Mouse (Mus musculus) lung, postnatal 0 days (tissue): Measurements from ENCODE around the gene Keap1. TPM values are rescaled to one million over a fixed set of nuclear protein-coding genes. Genes with fewer than 3 reads are reported as not detected.

Experiments used
- ATAC-seq: fragments of 200-750 bp; cut with Nextera tagmentation; 2 replicates; pipeline ENCODE4 v1.8.0; 2017; ENCODE audit warnings: moderate library complexity
- DNase-seq: peaks from one replicate; pipeline ENCODE4 v3.0.0-alpha.2; 2016; ENCODE audit warnings: low spot score
- H3K27ac ChIP-seq: fragments of 300-500 bp; sonication (generic); 2 replicates; pipeline ENCODE4 v1.5.1; 2014; ENCODE audit warnings: antibody characterized with exemption, mild to moderate bottlenecking, low read length, mixed read lengths
- H3K27me3 ChIP-seq: fragments of 300-500 bp; sonication (generic); replicated peaks from 2 replicates; pipeline ENCODE4 v1.6.1; 2014; ENCODE audit warnings: low read length, mixed read lengths; ENCODE audit not compliant: insufficient read depth
- H3K36me3 ChIP-seq: fragments of 300-500 bp; sonication (generic); 2 replicates; pipeline ENCODE4 v1.6.1; 2014; ENCODE audit warnings: low read length, mixed read lengths; ENCODE audit not compliant: insufficient read depth
- H3K4me1 ChIP-seq: fragments of 300-500 bp; sonication (generic); 2 replicates; pipeline ENCODE4 v1.6.1; 2014; ENCODE audit warnings: antibody characterized with exemption, low read depth, low read length, mixed read lengths; ENCODE audit not compliant: insufficient read depth
- H3K4me2 ChIP-seq: fragments of 300-500 bp; sonication (generic); replicated peaks from 2 replicates; pipeline ENCODE4 v1.6.1; 2014; ENCODE audit warnings: low read depth, mild to moderate bottlenecking, low read length, moderate library complexity, mixed read lengths
- H3K4me3 ChIP-seq: fragments of 300-500 bp; sonication (generic); 2 replicates; pipeline ENCODE4 v1.5.1; 2014; ENCODE audit warnings: low read depth, low read length
- H3K9ac ChIP-seq: fragments of 300-500 bp; sonication (generic); replicated peaks from 2 replicates; pipeline ENCODE4 v1.6.1; 2014; ENCODE audit warnings: low read depth, mild to moderate bottlenecking
- H3K9me3 ChIP-seq: fragments of 300-500 bp; sonication (generic); 2 replicates; pipeline ENCODE4 v1.6.1; 2016; ENCODE audit warnings: low read length, mixed read lengths
- CTCF ChIP-seq: IDR thresholded peaks from 2 replicates; pipeline ENCODE4 v1.5.1; 2016; ENCODE audit warnings: antibody characterized with exemption, mild to moderate bottlenecking
- EP300 ChIP-seq: IDR thresholded peaks from 2 replicates; pipeline ENCODE4 v1.6.1; 2016; ENCODE audit warnings: antibody characterized with exemption, mild to moderate bottlenecking, control low read depth
- WGBS: fragments of 180-500 bp; shearing (Covaris S2); extraction: QIAGEN DNeasy Blood & Tissue Kit; methylation state at CpG from one replicate; pipeline ENCODE4 v1.1.7; 2014; 5-methylcytosine and 5-hydroxymethylcytosine counted together
- polyA plus RNA-seq: library from polyadenylated mRNA; unstranded; fragments of >200 nt; fragmentation: Nextera tagmentation; extraction: Ambion mirVana; gene quantifications from 2 replicates; pipeline ENCODE4 v1.2.1, GENCODE M21; 2015

Keap1 gene
- polyA plus RNA-seq, 1 experiment from 2014 or later, result 44.7 TPM

DNA sequence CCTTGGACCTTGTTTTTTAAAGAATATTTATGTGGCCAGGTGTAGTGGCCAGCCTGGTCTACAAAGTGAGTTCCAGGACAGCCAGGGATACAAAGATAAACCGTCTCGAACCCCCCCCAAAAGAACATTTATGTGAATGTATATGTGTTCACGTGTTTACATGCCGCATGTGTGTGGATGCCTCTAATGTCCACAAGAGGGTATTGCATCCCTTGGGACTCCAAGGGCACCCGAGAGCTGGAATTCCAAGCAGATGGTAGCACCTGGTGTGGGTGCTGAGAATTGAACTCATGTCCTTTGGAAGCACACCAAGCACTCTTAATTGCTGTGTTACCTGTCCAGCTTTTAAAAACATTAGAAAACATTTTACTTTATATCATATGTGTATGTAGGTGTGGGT is 44.4 kb upstream of the Keap1 start:
- Histone ChIP-seq H3K27me3 (no peaks in the 10 kb centered on the region), H3K4me1 (peaks cover 14% of the 10 kb centered on the region), H3K36me3 (peaks cover 3% of the 10 kb centered on the region; the same call in 1 of the 2 replicates), H3K4me3 (no peak overlapping the region), H3K9ac (no peak overlapping the region), H3K4me2 (no peak overlapping the region), H3K9me3 (no peaks in the 10 kb centered on the region), H3K27ac (no peak overlapping the region)
- ATAC-seq (no peak), DNase-seq (no peak)
- 90% methylated on average over 5 of the region's 5 CpGs for WGBS
- peak; percentile 40 for TF ChIP-seq CTCF
- TF ChIP-seq EP300, result no peak

DNA sequence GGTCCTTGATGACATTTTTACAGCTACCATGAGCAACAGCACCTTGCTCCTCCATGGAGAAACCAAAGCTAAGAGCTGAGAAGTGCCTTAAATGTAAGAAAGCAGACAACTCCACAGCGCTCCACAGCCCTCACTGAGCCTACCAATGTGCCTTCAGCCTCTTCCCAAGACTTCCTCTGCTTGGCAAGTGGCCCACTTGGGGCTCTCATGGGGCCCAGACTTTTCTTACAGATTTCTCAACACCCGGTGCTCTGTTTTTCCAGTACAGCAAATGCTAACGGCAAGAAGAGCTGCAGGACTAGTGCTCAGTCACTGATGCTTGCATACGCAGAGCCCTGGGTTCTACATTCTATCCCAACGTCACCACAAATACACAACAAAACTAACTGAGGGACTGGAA is 38.6 kb upstream of the Keap1 start:
- H3K27me3 ChIP-seq, result no peaks in the 10 kb centered on the region
- H3K36me3 ChIP-seq, result peaks cover 30% of the 10 kb centered on the region
- 75% methylated on average over 5 of the region's 5 CpGs for WGBS

DNA sequence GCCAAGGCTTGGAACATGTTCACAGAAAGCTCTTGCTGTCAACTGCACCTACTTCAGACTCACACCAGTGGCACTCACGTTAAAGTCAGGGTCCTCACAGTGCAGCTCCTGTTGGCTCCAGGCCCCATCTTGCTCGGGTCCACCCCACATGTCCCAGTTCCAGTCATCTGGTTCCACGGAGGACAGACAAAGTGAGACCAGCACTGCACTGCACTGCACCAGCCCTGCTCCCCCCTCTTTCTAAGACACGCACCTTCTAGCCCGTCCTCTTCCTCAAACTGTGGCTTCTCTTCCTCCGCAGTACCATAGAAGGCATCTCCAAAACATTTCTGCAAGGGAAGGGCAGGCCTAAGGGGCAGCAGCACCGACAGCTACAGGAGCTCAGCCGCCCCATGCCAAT is 37.1 kb upstream of the Keap1 start:
- no peak overlapping the region for H3K4me3 ChIP-seq
- DNase-seq, result no peak
- WGBS, result 81% methylated on average over 8 of the region's 8 CpGs

More for the DNA sequence above, 38.6 kb upstream of the Keap1 start:
- Histone ChIP-seq H3K9me3 (no peaks in the 10 kb centered on the region), H3K4me2 (no peak overlapping the region), H3K9ac (no peak overlapping the region), H3K4me3 (no peak overlapping the region), H3K27ac (no peak overlapping the region), H3K4me1 (no peaks in the 10 kb centered on the region)
- DNase-seq (no peak), ATAC-seq (no peak)
- no peak for TF ChIP-seq EP300
- no peak for TF ChIP-seq CTCF

DNA sequence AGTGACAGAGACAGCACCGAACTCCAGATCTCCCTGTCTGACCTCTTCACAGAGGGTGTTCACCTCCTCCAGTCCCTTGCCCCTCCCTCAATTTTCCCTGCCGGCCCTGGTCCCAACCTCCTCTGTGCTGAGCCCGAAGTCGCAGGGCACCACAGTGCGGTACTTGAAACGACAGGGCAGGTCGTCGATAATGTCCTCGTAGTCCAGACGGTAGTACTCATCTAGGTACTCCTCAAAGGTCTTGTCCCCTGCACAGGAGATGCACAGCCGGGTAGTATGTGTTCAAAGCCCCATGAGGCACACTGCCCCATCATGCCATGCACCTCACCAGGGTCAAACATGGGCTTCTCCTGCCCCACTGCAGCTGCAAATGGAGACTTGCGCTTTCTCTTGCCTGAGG is 36.6 kb upstream of the Keap1 start:
- TF ChIP-seq CTCF (no peak), EP300 (no peak)
- no peaks in the 10 kb centered on the region for H3K4me1 ChIP-seq
- H3K4me2 ChIP-seq, result no peak overlapping the region
- DNase-seq, result no peak
- WGBS, result 84% methylated on average over 12 of the region's 12 CpGs
- H3K27ac ChIP-seq, result no peak overlapping the region
- H3K9me3 ChIP-seq, result no peaks in the 10 kb centered on the region
- H3K36me3 ChIP-seq, result peaks cover 41% of the 10 kb centered on the region
- no peak for ATAC-seq
- H3K9ac ChIP-seq, result no peak overlapping the region
- no peaks in the 10 kb centered on the region for H3K27me3 ChIP-seq
- H3K4me3 ChIP-seq, result no peak overlapping the region

More for the DNA sequence above, 37.1 kb upstream of the Keap1 start:
- no peaks in the 10 kb centered on the region for H3K4me1 ChIP-seq
- H3K9ac ChIP-seq, result no peak overlapping the region
- H3K27ac ChIP-seq, result no peak overlapping the region
- peaks cover 36% of the 10 kb centered on the region for H3K36me3 ChIP-seq
- H3K27me3 ChIP-seq, result no peaks in the 10 kb centered on the region
- H3K9me3 ChIP-seq, result no peaks in the 10 kb centered on the region
- H3K4me2 ChIP-seq, result no peak overlapping the region
- no peak for ATAC-seq
- no peak for TF ChIP-seq CTCF
- no peak for TF ChIP-seq EP300

- peaks cover 47% of the 10 kb centered on the region for H3K36me3 ChIP-seq
- no peak for ATAC-seq
- WGBS, result 84% methylated on average over 7 of the region's 7 CpGs
- no peak for TF ChIP-seq EP300
- TF ChIP-seq CTCF, result no peak
- no peaks in the 10 kb centered on the region for H3K4me1 ChIP-seq
- H3K9ac ChIP-seq, result no peak overlapping the region
- no peaks in the 10 kb centered on the region for H3K9me3 ChIP-seq
- H3K4me2 ChIP-seq, result no peak overlapping the region
- no peak overlapping the region for H3K4me3 ChIP-seq
- H3K27ac ChIP-seq, result no peak overlapping the region
- H3K27me3 ChIP-seq, result no peaks in the 10 kb centered on the region
- no peak for DNase-seq
Measured at GRCm38 (mm10) chr9:21275013-21275710, 36.0 kb upstream of the Keap1 start.

DNA sequence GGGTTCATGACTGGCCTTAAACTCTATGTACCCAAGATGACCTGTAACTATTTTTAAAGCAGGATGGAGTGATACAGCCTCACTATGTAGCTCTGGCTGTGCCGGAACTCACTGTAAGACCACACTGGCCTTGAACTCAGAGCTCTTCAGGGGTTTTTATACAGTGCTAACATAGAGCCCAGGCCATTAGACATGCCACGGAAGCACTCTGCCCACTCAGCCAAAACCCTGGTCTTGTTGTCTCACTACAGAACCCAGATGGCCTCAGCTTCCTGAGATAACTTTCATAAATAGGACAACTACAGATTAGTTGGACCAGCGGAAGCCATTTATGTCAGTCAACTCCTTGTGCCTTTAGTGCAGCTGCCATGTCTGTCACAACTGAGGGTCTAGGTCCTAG is 35.2 kb upstream of the Keap1 start:
- Histone ChIP-seq H3K27me3 (no peaks in the 10 kb centered on the region), H3K36me3 (peaks cover 52% of the 10 kb centered on the region), H3K9ac (no peak overlapping the region), H3K27ac (no peak overlapping the region), H3K4me3 (no peak overlapping the region), H3K9me3 (no peaks in the 10 kb centered on the region), H3K4me2 (no peak overlapping the region), H3K4me1 (no peaks in the 10 kb centered on the region)
- TF ChIP-seq CTCF (no peak), EP300 (no peak)
- ATAC-seq (no peak), DNase-seq (no peak)
- WGBS, result 89% methylated on average over 3 of the region's 3 CpGs
